Mouse (Mus musculus) gonadal fat pad, adult 2 months (tissue): Measurements from ENCODE around the gene Cplx1. TPM values are rescaled to one million over a fixed set of nuclear protein-coding genes. Genes with fewer than 3 reads are reported as not detected.
"Not testable (repeated sequence)": the region's sequence is repeated elsewhere in the genome, so short reads cannot be mapped to it uniquely, and the experiment has no call there.

Experiments used
- DNase-seq: peaks from one replicate; pipeline ENCODE4 v3.0.0-alpha.2; 2012; ENCODE audit warnings: low read depth
- polyA plus RNA-seq: library from polyadenylated mRNA; depleted of rRNA; stranded (reverse); fragments of >200 nt; gene quantifications from 2 replicates; pipeline ENCODE4 v1.2.3, GENCODE M21; 2012; rRNA removed

Gene Cplx1
- polyA plus RNA-seq, 1 experiment: 0.20 TPM

DNA sequence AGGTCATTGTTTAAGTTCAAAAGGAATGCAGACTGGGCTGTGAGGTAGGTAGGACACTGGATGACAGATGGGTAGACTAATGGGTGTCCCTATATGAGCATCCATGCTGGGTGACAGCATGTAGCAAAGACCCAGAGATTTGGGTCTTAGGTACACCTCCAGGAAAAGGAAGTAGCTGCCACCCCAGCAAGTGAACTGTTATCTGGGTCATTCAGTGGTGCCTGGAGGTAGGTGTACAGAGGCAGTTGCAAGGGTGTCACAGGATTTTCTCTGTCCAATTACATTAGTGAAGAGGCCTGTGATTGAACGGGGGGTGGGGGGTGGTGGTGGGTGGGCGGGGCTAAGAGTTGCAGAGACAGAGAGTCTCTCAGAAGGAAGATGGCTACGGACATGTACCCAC is 33.2 kb downstream of the Cplx1 start:
- DNase-seq: no peak

DNA sequence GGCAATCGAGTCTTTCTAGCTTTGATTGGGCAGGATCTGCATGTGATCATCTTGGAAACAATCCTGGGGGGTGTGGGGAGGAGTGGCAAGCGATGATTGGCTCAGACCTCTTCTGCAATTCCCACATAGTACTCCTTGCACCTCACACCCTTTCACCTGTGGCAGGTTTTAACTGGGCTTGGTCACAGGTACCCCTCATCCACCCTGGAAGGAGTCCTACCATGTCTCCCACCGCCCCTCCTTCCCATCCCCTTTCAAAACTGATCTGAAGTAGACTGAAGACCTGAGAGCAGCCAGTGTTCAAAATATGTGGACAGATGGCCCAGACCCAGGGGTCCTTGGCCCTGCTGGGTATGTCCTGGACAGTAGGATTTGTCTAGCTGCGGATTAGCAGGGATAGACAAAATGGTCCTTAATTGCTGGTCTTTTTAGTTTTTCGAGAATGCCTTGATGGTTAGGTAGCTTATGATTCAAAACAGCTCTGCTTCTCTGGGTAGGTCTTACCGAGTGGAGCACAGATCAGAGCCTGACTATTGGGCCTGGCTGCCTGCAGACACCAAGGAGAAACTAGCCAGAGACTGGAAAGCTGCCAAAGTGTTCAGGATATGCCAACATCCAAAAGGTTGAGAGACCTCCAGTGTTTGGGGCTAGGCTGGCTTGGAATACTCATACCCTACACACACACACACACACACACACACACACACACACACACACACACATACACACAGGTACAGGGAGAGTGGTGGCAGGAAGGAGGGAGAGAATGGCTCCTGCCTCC is 34.1 kb downstream of the Cplx1 start:
- no peak for DNase-seq

DNA sequence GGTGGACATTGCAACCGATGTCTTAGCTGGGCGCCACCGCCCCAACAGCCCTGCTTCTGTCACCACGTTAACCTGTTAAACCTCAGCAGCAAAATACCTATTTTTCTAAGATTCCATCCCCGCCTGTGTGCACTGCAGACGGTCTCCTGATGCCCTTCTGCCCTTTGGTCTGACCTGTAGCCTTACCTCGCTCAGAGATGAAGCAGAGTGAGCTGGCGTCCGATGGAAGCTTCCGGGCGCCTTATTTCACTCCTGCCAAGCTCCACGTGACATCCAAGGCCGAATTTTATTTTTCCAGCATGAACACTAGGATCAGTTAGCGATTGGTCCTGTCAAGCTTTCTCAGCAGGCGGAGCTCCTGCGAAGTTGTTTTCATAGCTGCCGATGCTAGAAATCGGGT is 47.5 kb downstream of the Cplx1 start:
- DNase-seq: no peak

DNA sequence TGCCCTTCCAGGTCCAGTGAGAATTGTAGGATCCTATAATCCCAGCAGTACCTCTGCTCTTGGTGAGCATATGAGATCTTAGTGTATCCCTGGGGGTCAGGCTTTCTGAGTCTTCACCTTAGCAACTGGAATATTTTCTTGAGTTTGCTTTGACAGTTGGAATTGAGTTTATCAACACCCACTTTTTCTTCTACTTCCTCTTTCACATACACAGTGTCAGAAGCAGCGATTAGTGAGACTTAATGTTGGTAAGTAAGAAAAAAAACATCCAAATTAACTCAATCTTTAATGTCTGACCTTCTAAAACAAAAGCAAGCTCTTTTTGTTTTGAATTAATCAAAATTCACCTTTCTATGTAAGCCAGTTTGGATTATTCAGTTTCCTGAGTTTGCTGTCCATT is 48.3 kb downstream of the Cplx1 start:
- DNase-seq: no peak

DNA sequence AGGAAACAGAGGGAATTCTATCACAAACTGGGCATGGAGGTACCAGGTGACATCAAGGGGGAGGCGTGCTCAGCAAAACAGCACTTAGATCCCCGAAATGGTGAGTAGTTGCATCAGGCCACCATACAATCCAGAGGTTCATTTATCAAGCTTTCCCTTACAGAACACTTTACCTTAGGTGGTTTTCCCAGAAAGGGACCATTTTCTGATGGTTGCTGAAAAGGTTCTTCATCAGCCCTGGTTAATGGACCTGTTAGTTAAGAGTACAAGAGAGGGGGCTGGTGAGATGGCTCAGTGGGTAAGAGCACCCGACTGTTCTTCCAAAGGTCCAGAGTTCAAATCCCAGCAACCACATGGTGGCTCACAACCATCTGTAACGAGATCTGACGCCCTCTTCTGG is 63.7 kb downstream of the Cplx1 start:
- DNase-seq: not testable (repeated sequence)

DNA sequence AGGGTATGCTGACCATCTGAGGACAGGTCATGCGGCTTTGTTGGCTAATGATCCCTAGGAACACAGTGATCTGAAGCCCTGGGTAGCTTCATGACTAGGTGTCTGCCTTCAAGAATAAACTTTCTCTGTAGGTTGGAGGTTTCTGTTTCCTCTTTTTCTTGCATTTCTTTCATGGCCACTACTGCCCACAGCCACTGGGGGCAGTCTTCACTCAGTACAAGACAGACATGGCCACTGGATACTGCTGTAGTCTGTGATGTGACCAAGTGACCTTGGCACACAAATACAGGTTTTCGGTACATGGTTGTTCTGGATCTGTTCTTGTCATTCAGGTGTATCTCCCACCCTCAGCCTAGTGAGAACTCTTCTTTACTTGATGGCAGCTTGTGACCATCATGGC is 64.6 kb downstream of the Cplx1 start:
- DNase-seq: no peak

DNA sequence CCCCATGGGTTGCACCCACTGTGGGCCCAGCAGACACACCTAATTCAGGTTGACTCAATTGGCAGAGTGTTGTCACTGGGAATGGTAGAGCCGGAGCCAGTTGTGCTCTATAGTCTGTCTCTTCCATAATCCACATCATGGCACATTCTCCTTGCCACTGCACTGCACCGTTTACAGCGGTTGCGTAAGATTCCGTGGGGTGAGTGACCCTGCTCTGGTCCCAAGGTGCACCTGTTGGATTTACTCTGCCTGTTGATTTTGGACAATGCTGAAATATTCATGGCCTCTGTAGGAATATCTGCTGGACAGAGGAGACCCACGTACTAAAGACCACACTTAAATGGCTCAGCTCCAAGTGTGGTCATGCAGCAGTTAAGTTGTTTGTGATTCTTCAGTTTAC is 66.8 kb downstream of the Cplx1 start:
- DNase-seq: no peak

DNA sequence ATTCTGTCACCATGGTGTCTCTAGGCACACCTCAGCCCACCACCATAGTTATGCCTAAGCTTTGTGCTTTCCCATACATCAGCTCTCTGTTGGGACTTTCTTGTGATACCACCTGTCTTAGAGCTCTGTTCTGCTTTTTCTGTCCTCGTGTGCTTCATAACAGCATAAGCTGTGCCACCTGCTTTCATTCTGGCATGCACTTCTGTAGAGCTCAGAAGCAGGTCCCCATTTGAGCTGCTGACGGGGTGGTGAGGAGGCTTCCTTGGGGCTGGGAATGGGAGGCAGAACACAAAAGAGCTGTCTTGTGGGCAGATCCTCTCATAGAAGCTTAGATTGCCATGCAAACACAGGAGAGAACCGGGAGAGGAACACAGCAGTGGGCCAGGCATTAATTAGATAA is 73.8 kb downstream of the Cplx1 start:
- no peak for DNase-seq

DNA sequence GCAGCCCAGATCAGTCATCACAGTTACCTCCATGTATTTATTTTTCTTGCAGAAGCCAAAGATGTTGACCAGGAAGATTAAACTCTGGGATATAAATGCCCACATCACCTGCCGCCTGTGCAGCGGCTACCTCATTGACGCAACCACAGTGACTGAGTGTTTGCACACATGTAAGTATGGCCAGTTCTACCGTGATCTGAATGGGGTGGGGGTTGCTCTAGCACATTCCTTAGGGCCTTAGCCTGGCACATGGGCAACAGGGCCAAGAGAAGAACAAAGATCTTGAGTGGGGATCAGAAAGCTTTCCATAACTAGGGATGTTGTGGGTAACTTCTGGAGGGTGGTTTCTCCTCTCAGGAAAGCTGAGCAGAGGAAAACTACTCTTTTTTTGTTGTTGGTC is 76.1 kb downstream of the Cplx1 start:
- no peak for DNase-seq

DNA sequence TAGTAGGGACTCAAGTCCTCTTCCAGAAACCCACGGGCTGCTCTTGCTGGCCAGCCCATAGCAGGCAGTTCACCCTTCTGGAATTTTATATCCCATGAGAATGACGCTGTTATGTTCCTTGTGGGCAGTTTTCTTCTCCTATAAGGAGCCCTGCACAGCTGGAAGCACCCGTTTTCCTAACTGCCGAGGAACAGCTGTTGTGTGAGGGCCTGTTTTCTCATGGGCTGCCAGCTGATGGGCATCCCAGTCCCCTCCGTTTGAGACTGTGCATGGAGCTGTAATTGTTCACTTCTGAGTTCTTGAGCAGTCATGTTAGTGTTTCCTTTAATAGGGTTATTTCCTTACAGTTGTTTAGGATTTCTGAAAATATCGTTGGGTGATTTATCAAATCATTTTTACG is 80.2 kb downstream of the Cplx1 start:
- DNase-seq: no peak

Other genes with a start within 250 kb of the Cplx1 start
- 14.1 and 14.7 TPM in 2 replicates for gene Pigg, start 237.4 kb downstream of the Cplx1 start, polyA plus RNA-seq
- 2.6 and 4.3 TPM in 2 replicates for gene Gm42517, start 182.1 kb downstream of the Cplx1 start, polyA plus RNA-seq
- gene Pde6b, start 161.6 kb downstream of the Cplx1 start, polyA plus RNA-seq: 0.05 TPM in 2 replicates
- gene Atp5k, start 115.6 kb downstream of the Cplx1 start, polyA plus RNA-seq: 45.6 and 59.4 TPM in 2 replicates
- 8.4 and 14.0 TPM in 2 replicates for gene Mfsd7a, start 101.1 kb downstream of the Cplx1 start, polyA plus RNA-seq
- 8.3 and 8.7 TPM in 2 replicates for gene Pcgf3, start 88.8 kb downstream of the Cplx1 start, polyA plus RNA-seq
- gene Gak, start 79.7 kb upstream of the Cplx1 start, polyA plus RNA-seq: 75.0 and 80.5 TPM in 2 replicates
- 51.2 and 55.5 TPM in 2 replicates for gene Tmem175, start 79.7 kb upstream of the Cplx1 start, polyA plus RNA-seq
- gene Idua, start 110.3 kb upstream of the Cplx1 start, polyA plus RNA-seq: 19.6 and 28.3 TPM in 2 replicates
- 20.8 and 22.1 TPM in 2 replicates for gene Dgkq, start 119.6 kb upstream of the Cplx1 start, polyA plus RNA-seq
- gene Slc26a1, start 125.5 kb upstream of the Cplx1 start, polyA plus RNA-seq: 0.25 and 0.26 TPM in 2 replicates
- 189 and 225 TPM in 2 replicates for gene Fgfrl1, start 142.4 kb upstream of the Cplx1 start, polyA plus RNA-seq
- not detected in 2 replicates for gene Rnf212, start 225.0 kb upstream of the Cplx1 start, polyA plus RNA-seq
- not detected in 2 replicates for gene Tmed11, start 245.3 kb upstream of the Cplx1 start, polyA plus RNA-seq